Mouse (Mus musculus): Measurements from ENCODE around the gene Slc17a7. TPM values are rescaled to one million over a fixed set of nuclear protein-coding genes. Genes with fewer than 3 reads are reported as not detected.
A peak's percentile ranks its signal among the peaks of the same experiment; 100 is the strongest.

The Slc17a7 gene
- total RNA-seq, 2 experiments from 2014 or later: 0.31 to 0.36 TPM

GRCm38 (mm10) chr7:45135993-45136567, 27.7 kb upstream of the Slc17a7 start, which contains the start of the genes Gm45713 and Flt3l:
Gm45713 (minus strand) TSS chr7:45136231.
Flt3l (minus strand) TSS chr7:45136432.
- peak; percentile 95 for DNase-seq
- peak; percentile 99 for TF ChIP-seq CTCF (IDR thresholded peaks at IDR 0.05)
- intact Hi-C loops (cut with DNase I): loop anchor here (1.0 to 5.0 kb wide), 2 partner anchors 56 to 154 kb away; no protein-coding TSS in a partner anchor
- peak within 1 kb of the TSS; percentile 93 for H3K27ac ChIP-seq
- H3K4me3 ChIP-seq: peak within 1 kb of the TSS; percentile 73

- no peak overlapping the region for H3K4me3 ChIP-seq
- no peak for DNase-seq
- intact Hi-C loops (cut with DNase I): loop anchor here (5.0 kb wide), 1 partner anchor 155 kb away; no protein-coding TSS in a partner anchor
- no peak for TF ChIP-seq CTCF (IDR thresholded peaks at IDR 0.05)
- no peak overlapping the region for H3K27ac ChIP-seq
These were observed 26.4 kb upstream of the Slc17a7 start for GRCm38 (mm10) chr7:45137171-45138006.

GRCm38 (mm10) chr7:45138403-45138802, 25.3 kb upstream of the Slc17a7 start:
- Histone ChIP-seq H3K4me3 (no peak overlapping the region), H3K27ac (no peak overlapping the region)
- no peak for DNase-seq
- intact Hi-C loops (cut with DNase I): loop anchor here (5.0 kb wide), 1 partner anchor 156 kb away; no protein-coding TSS in a partner anchor
- TF ChIP-seq CTCF (IDR thresholded peaks at IDR 0.05): no peak

- Histone ChIP-seq H3K27ac (no peak overlapping the region), H3K4me3 (no peak overlapping the region)
- intact Hi-C loops (cut with DNase I): loop anchor here (5.0 kb wide), 1 partner anchor 158 kb away; no protein-coding TSS in a partner anchor
- no peak for TF ChIP-seq CTCF (IDR thresholded peaks at IDR 0.05)
- no peak for DNase-seq
These were observed 23.6 kb upstream of the Slc17a7 start for GRCm38 (mm10) chr7:45139904-45140723.

- DNase-seq: no peak
- no peak for TF ChIP-seq CTCF (IDR thresholded peaks at IDR 0.05)
- Histone ChIP-seq H3K4me3 (no peak overlapping the region), H3K27ac (no peak overlapping the region)
- intact Hi-C loops (cut with DNase I): no loop called here
These were observed 22.4 kb upstream of the Slc17a7 start for GRCm38 (mm10) chr7:45141319-45141718.

GRCm38 (mm10) chr7:45141914-45142313, 21.8 kb upstream of the Slc17a7 start:
- no peak overlapping the region for H3K4me3 ChIP-seq
- TF ChIP-seq CTCF (IDR thresholded peaks at IDR 0.05): no peak
- intact Hi-C loops (cut with DNase I): no loop called here
- no peak overlapping the region for H3K27ac ChIP-seq
- DNase-seq: no peak

GRCm38 (mm10) chr7:45144368-45145174, 19.2 kb upstream of the Slc17a7 start:
- peak; percentile 43 for DNase-seq
- TF ChIP-seq CTCF (IDR thresholded peaks at IDR 0.05): no peak
- H3K4me3 ChIP-seq: no peak overlapping the region
- H3K27ac ChIP-seq: peak overlapping the region; percentile 52
- intact Hi-C loops (cut with DNase I): no loop called here

GRCm38 (mm10) chr7:45145460-45145859, 18.3 kb upstream of the Slc17a7 start:
- Histone ChIP-seq H3K4me3 (no peak overlapping the region), H3K27ac (peak overlapping the region; percentile 12; the same call in 1 of the 2 replicates)
- DNase-seq: no peak
- no peak for TF ChIP-seq CTCF (IDR thresholded peaks at IDR 0.05)
- intact Hi-C loops (cut with DNase I): no loop called here

GRCm38 (mm10) chr7:45147267-45147666, 16.5 kb upstream of the Slc17a7 start:
- Histone ChIP-seq H3K27ac (no peak overlapping the region), H3K4me3 (no peak overlapping the region)
- intact Hi-C loops (cut with DNase I): no loop called here
- no peak for TF ChIP-seq CTCF (IDR thresholded peaks at IDR 0.05)
- no peak for DNase-seq

- no peak for DNase-seq
These were observed 15.8 kb upstream of the Slc17a7 start for GRCm38 (mm10) chr7:45147899-45148298.

GRCm38 (mm10) chr7:45148534-45149098, 15.1 kb upstream of the Slc17a7 start:
- H3K27ac ChIP-seq: peak overlapping the region; percentile 46
- H3K4me3 ChIP-seq: no peak overlapping the region
- no peak for DNase-seq
- no peak for TF ChIP-seq CTCF (IDR thresholded peaks at IDR 0.05)
- intact Hi-C loops (cut with DNase I): no loop called here

More at GRCm38 (mm10) chr7:45147899-45148298, 15.8 kb upstream of the Slc17a7 start:
- no peak for TF ChIP-seq CTCF (IDR thresholded peaks at IDR 0.05)
- no peak overlapping the region for H3K4me3 ChIP-seq
- no peak overlapping the region for H3K27ac ChIP-seq
- intact Hi-C loops (cut with DNase I): no loop called here
